Mouse (Mus musculus) heart, adult 9 months (tissue): ENCODE data around the gene Hist2h2ab.
"Not testable (repeated sequence)": the region's sequence is repeated elsewhere in the genome, so short reads cannot be mapped to it uniquely, and the experiment has no call there.

Experiments
- DNase-seq, 2 experiments: peaks; one replicate each; pipeline ENCODE4 v3.0.0; 2022; ENCODE audit warnings: low spot score in 2 of 2

Gene Hist2h2ab

GRCm38 (mm10) chr3:96260220-96260619, 40.6 kb downstream of the Hist2h2ab start:
- no peak for DNase-seq

GRCm38 (mm10) chr3:96261623-96262022, 42.0 kb downstream of the Hist2h2ab start:
- DNase-seq = no peak

- DNase-seq = peak; percentile 94 to 95
Measured at GRCm38 (mm10) chr3:96262216-96262875, 42.7 kb downstream of the Hist2h2ab start.

GRCm38 (mm10) chr3:96262979-96263550, 43.4 kb downstream of the Hist2h2ab start, which contains the start of gene Hist2h4:
Hist2h4 (minus strand) TSS chr3:96263311.
- peak; percentile 99 for DNase-seq

- DNase-seq = no peak
Measured at GRCm38 (mm10) chr3:96263558-96264403, 44.1 kb downstream of the Hist2h2ab start.

- DNase-seq = no peak
Measured at GRCm38 (mm10) chr3:96264404-96264949, 44.8 kb downstream of the Hist2h2ab start.

- DNase-seq = no peak
Measured at GRCm38 (mm10) chr3:96266132-96266710, 46.6 kb downstream of the Hist2h2ab start.

- DNase-seq = no peak
Measured at GRCm38 (mm10) chr3:96267541-96267940, 47.9 kb downstream of the Hist2h2ab start.

- DNase-seq = peak; percentile 83 to 92
Measured at GRCm38 (mm10) chr3:96268051-96268775, 48.5 kb downstream of the Hist2h2ab start, which contains the start of gene Hist2h3b. Hist2h3b (plus strand) TSS chr3:96268654.

- not testable (repeated sequence) for DNase-seq
Measured at GRCm38 (mm10) chr3:96268776-96269378, 49.2 kb downstream of the Hist2h2ab start.
